Mouse (Mus musculus): ENCODE data around the gene Gdnf.

DNA sequence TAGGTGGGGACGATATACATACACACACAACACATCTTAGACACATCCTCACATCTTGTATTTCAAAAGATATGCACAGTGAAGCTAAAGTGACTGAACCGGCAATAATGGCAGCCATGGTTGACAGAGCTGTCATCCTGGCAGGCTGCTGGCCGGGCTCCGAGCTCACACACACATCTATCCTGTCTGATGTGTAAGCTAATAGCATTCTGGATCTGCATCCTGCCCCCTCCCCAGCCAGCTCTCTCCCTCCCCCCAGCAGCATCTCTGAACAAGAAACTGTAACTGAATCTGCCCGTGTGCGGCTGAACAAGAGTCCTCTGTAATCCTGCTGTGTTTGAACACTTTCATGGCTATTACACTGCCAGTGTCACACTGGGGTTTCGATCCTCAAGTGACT, 69.3 kb downstream of the Gdnf start:
- no peak for TF ChIP-seq CTCF (IDR thresholded peaks at IDR 0.05; ENCODE audit: low read depth)
- no peak for TF ChIP-seq EP300 (IDR thresholded peaks at IDR 0.05; ENCODE audit: low read depth)
